In genomic region chr15:103547983-103548382, GRCm38 (mm10) we compare ENCODE assay signal across 22 mouse cellular contexts. TPM values are rescaled to one million over a fixed set of nuclear protein-coding genes. Genes with fewer than 3 reads are reported as not detected.
DNase-seq lines count a peak whose midpoint lies in the region; ATAC-seq and TF ChIP-seq lines count a peak whose summit lies in the region.
"Had no signal": no experiment of that assay in that cellular context is flagged by ENCODE, and none has a peak within 500 bp of the region (broad histone marks: within the 10 kb centered on the region; RNA-seq: fewer than 3 reads in every experiment).

No protein-coding gene starts in this region.

- H3K4me3 ChIP-seq in hindbrain, postnatal 0 days (ENCODE audit: low read length), result no peak overlapping the region
- H3K4me3 ChIP-seq in hindbrain, embryonic 12.5 days, result no peak overlapping the region
- H3K4me3 ChIP-seq in lung, embryonic 14.5 days (ENCODE audit: low read depth, low read length), result no peak overlapping the region
- H3K4me3 ChIP-seq in CH12.LX (replicated peaks in 1 of 3; ENCODE audit: low read depth in 2 of 3, low read length in 2 of 3, poor library complexity in 1 of 3), result no peak overlapping the region
- H3K4me3 ChIP-seq: heart, embryonic 13.5 days; midbrain, embryonic 13.5 days had no signal

- POLR2A ChIA-PET in Patski (lab: Charles Lee), result no interaction called here

- TF ChIP-seq CTCF in hindbrain, postnatal 0 days (IDR thresholded peaks at IDR 0.05; ENCODE audit: low read depth), result peak; percentile 32
- TF ChIP-seq CTCF in lung, embryonic 14.5 days (IDR thresholded peaks at IDR 0.05; ENCODE audit: low read depth), result peak; percentile 23; the same call in 1 of the 2 replicates
- TF ChIP-seq CTCF in CH12.LX (conservative IDR thresholded peaks at IDR 0.05 in 1 of 2, IDR thresholded peaks at IDR 0.05 in 1 of 2; ENCODE audit: low read depth in 2 of 2, low read length in 2 of 2) (peak in 1 of 2 experiments; percentile 55; a peak in 3 of 4 replicates), Patski (IDR thresholded peaks at IDR 0.05) (peak; percentile 59)

- TF ChIP-seq EP300 in CH12.LX (IDR thresholded peaks at IDR 0.05; ENCODE audit: low read length), result no peak

- CTCF ChIA-PET in Patski (lab: Charles Lee), result interaction anchor here (1.8 kb wide), 1 partner anchor 63 kb away, joined by 5 read pairs; no protein-coding TSS in a partner anchor

- 89% methylated on average over 3 of the region's 3 CpGs for WGBS in hindbrain, postnatal 0 days
- WGBS in hindbrain, embryonic 12.5 days, result 90% methylated on average over 3 of the region's 3 CpGs
- 71% methylated on average over 3 of the region's 3 CpGs for WGBS in lung, embryonic 14.5 days

- H3K4me2 ChIP-seq in hindbrain, postnatal 0 days (ENCODE audit: low read depth, low read length), result no peak overlapping the region
- no peak overlapping the region for H3K4me2 ChIP-seq in hindbrain, embryonic 12.5 days (replicated peaks)
- H3K4me2 ChIP-seq in lung, embryonic 14.5 days, result no peak overlapping the region
- no peak overlapping the region for H3K4me2 ChIP-seq in CH12.LX (ENCODE audit: insufficient read depth, low read depth, poor library complexity, severe bottlenecking)
- H3K4me2 ChIP-seq: heart, embryonic 13.5 days; midbrain, embryonic 13.5 days had no signal

- in situ Hi-C loops in CH12.LX (cut with MboI; ENCODE audit: low pct_ligation_motif_present, low pct_unique_long_range_greater_than_20kb, low sequenced_read_pairs), result no loop called here
- in situ Hi-C loops in Patski (cut with MboI; ENCODE audit: low pct_unique_long_range_greater_than_20kb), result no loop called here

- no peaks in the 10 kb centered on the region for H3K9me3 ChIP-seq in hindbrain, postnatal 0 days (ENCODE audit: low read length)
- no peaks in the 10 kb centered on the region for H3K9me3 ChIP-seq in hindbrain, embryonic 12.5 days (replicated peaks)
- no peaks in the 10 kb centered on the region for H3K9me3 ChIP-seq in lung, embryonic 14.5 days (ENCODE audit: low read depth, low read length)
- H3K9me3 ChIP-seq in CH12.LX (replicated peaks; ENCODE audit: low read length), result no peaks in the 10 kb centered on the region
- H3K9me3 ChIP-seq: heart, embryonic 13.5 days; midbrain, embryonic 13.5 days had no signal

- no peak for ATAC-seq in hindbrain, postnatal 0 days
- no peak for ATAC-seq in hindbrain, embryonic 12.5 days (ENCODE audit: low FRiP score)
- ATAC-seq in lung, embryonic 14.5 days (ENCODE audit: insufficient read depth), result no peak
- no peak for ATAC-seq in Patski
- ATAC-seq: midbrain, embryonic 13.5 days had no signal

- no peak for DNase-seq in hindbrain, postnatal 0 days (ENCODE audit: low spot score)
- DNase-seq in lung, embryonic 14.5 days, result no peak
- DNase-seq in lung, postnatal 4 days, result no peak
- DNase-seq in CH12.LX (ENCODE audit: extremely low read depth) (no peak), Patski (ENCODE audit: low read depth, low spot score) (no peak)
- DNase-seq in cerebellum, postnatal 4 days (ENCODE audit: low spot score in 2 of 2), result no peak
- DNase-seq in cerebellum, postnatal 36 days, result no peak
- DNase-seq: adrenal gland, postnatal 25 days; cerebellum, adult 9-10 months; gastrocnemius, postnatal 36 days; thymus, adult 2 months had no signal

- no peaks in the 10 kb centered on the region for H3K36me3 ChIP-seq in hindbrain, postnatal 0 days (ENCODE audit: insufficient read depth, low read length)
- H3K36me3 ChIP-seq in hindbrain, embryonic 12.5 days, result no peaks in the 10 kb centered on the region
- no peaks in the 10 kb centered on the region for H3K36me3 ChIP-seq in lung, embryonic 14.5 days (ENCODE audit: insufficient read depth)
- H3K36me3 ChIP-seq in CH12.LX (replicated peaks in 1 of 2; ENCODE audit: control insufficient read depth in 1 of 2, insufficient read depth in 1 of 2, low read length in 1 of 2), result no peaks in the 10 kb centered on the region
- H3K36me3 ChIP-seq: heart, embryonic 13.5 days; midbrain, embryonic 13.5 days had no signal

- no peaks in the 10 kb centered on the region for H3K4me1 ChIP-seq in hindbrain, postnatal 0 days (ENCODE audit: insufficient read depth, low read length)
- H3K4me1 ChIP-seq in hindbrain, embryonic 12.5 days, result no peaks in the 10 kb centered on the region
- H3K4me1 ChIP-seq in lung, embryonic 14.5 days (ENCODE audit: insufficient read depth), result no peaks in the 10 kb centered on the region
- H3K4me1 ChIP-seq in CH12.LX (ENCODE audit: control insufficient read depth in 1 of 2, insufficient read depth in 2 of 2), result peaks cover 0 to 22% of the 10 kb centered on the region in 2 experiments; a peak in 2 of 4 replicates
- H3K4me1 ChIP-seq: heart, embryonic 13.5 days; midbrain, embryonic 13.5 days had no signal

- H3K27me3 ChIP-seq in hindbrain, postnatal 0 days (ENCODE audit: insufficient read depth, low read length), result no peaks in the 10 kb centered on the region
- H3K27me3 ChIP-seq in hindbrain, embryonic 12.5 days, result no peaks in the 10 kb centered on the region
- H3K27me3 ChIP-seq in lung, embryonic 14.5 days (ENCODE audit: insufficient read depth, low read length), result no peaks in the 10 kb centered on the region
- H3K27me3 ChIP-seq in CH12.LX (replicated peaks) (no peaks in the 10 kb centered on the region), Patski (peaks cover 8% of the 10 kb centered on the region)
- H3K27me3 ChIP-seq: midbrain, embryonic 13.5 days had no signal

- H3K9ac ChIP-seq in hindbrain, postnatal 0 days (replicated peaks; ENCODE audit: low read length), result no peak overlapping the region
- no peak overlapping the region for H3K9ac ChIP-seq in hindbrain, embryonic 12.5 days
- no peak overlapping the region for H3K9ac ChIP-seq in lung, embryonic 14.5 days
- no peak overlapping the region for H3K9ac ChIP-seq in CH12.LX (ENCODE audit: insufficient read depth, low read depth)
- H3K9ac ChIP-seq: heart, embryonic 13.5 days; midbrain, embryonic 13.5 days had no signal

- TF ChIP-seq POLR2A in CH12.LX (IDR thresholded peaks at IDR 0.05; ENCODE audit: low read depth, low read length), result no peak

- no peaks in the 10 kb centered on the region for H3K79me2 ChIP-seq in CH12.LX (replicated peaks; ENCODE audit: control insufficient read depth, extremely low read depth, insufficient read depth, poor library complexity, severe bottlenecking)

- peak; percentile 18 for TF ChIP-seq RAD21 in CH12.LX (IDR thresholded peaks at IDR 0.05; ENCODE audit: low read depth, low read length)

- H3K27ac ChIP-seq in hindbrain, postnatal 0 days, result no peak overlapping the region
- H3K27ac ChIP-seq in hindbrain, embryonic 12.5 days, result no peak overlapping the region
- no peak overlapping the region for H3K27ac ChIP-seq in lung, embryonic 14.5 days (ENCODE audit: low read depth)
- H3K27ac ChIP-seq in CH12.LX (ENCODE audit: insufficient read depth, low read depth), result no peak overlapping the region
- H3K27ac ChIP-seq: heart, embryonic 13.5 days; macrophage; midbrain, embryonic 13.5 days had no signal

- dilution Hi-C loops in CH12.LX (cut with MboI; ENCODE audit: extremely low pct_ligation_motif_present, extremely low pct_unique_long_range_greater_than_20kb, low sequenced_read_pairs), result no loop called here

TF ChIP-seq in CH12.LX, 34 proteins besides CTCF, POLR2A, EP300 and RAD21:
- no peak for TF ChIP-seq NELFE (IDR thresholded peaks at IDR 0.05; ENCODE audit: low read depth, low read length)
- TF ChIP-seq MAX (IDR thresholded peaks at IDR 0.05; ENCODE audit: low read length), result no peak
- TF ChIP-seq ZKSCAN1 (IDR thresholded peaks at IDR 0.05; ENCODE audit: borderline replicate concordance, low read depth, low read length), result no peak
- TF ChIP-seq SMC3 (IDR thresholded peaks at IDR 0.05; ENCODE audit: low read depth, low read length), result peak; percentile 16; the same call in 1 of the 2 replicates

RNA-seq across cellular contexts. Expression of gene Ppp1r1a, which starts 10.2 kb away (rescaled TPM):
- 111 and 122 TPM in 2 replicates for total RNA-seq in hindbrain, postnatal 0 days (2014; rRNA removed)
- polyA plus RNA-seq in hindbrain, postnatal 0 days (2015; fragmentation: Nextera tagmentation; extraction: Ambion mirVana), result 196 and 197 TPM in 2 replicates
- 55.2 and 56.1 TPM in 2 replicates for polyA plus RNA-seq in hindbrain, embryonic 12.5 days (2016; fragmentation: Nextera tagmentation; extraction: Ambion mirVana)
- polyA plus RNA-seq in lung, embryonic 14.5 days (2014; fragmentation: Nextera tagmentation; extraction: Ambion mirVana), result 6.3 and 6.9 TPM in 2 replicates
- total RNA-seq in CH12.LX (2012; rRNA removed) (0.21 TPM in 1 of 2 replicates, not detected in the other), CH12.LX (2014; rRNA removed) (not detected in 2 replicates)
- polyA plus RNA-seq in CH12.LX (2012; ENCODE audit: insufficient read length, low read depth) (0.59 and 1.1 TPM in 2 replicates), Patski (2021) (9.4 TPM)
- total RNA-seq: hematopoietic stem cell, adult 5-6 weeks had no signal

RNA-seq across cellular contexts. Expression of gene Glycam1, which starts 16.9 kb away (rescaled TPM):
- not detected in 2 replicates for total RNA-seq in hindbrain, postnatal 0 days (2014; rRNA removed)
- polyA plus RNA-seq in hindbrain, postnatal 0 days (2015; fragmentation: Nextera tagmentation; extraction: Ambion mirVana), result not detected in 2 replicates
- polyA plus RNA-seq in hindbrain, embryonic 12.5 days (2016; fragmentation: Nextera tagmentation; extraction: Ambion mirVana), result not detected in 2 replicates
- not detected in 2 replicates for polyA plus RNA-seq in lung, embryonic 14.5 days (2014; fragmentation: Nextera tagmentation; extraction: Ambion mirVana)
- not detected in 2 replicates for total RNA-seq in CH12.LX (2012; rRNA removed)
- not detected in 2 replicates for total RNA-seq in CH12.LX (2014; rRNA removed)
- not detected in 2 replicates for polyA plus RNA-seq in CH12.LX (2012; ENCODE audit: insufficient read length, low read depth)
- polyA plus RNA-seq in Patski (2021), result not detected
- total RNA-seq: adrenal gland, postnatal 25 days; gastrocnemius, postnatal 36 days; hematopoietic stem cell, adult 5-6 weeks; left cerebral cortex, adult 8-10 months had no signal
- polyA plus RNA-seq: embryonic facial prominence, embryonic 14.5 days; heart, embryonic 13.5 days; kidney, embryonic 14.5 days; limb, embryonic 14.5 days; liver, embryonic 16.5 days; macrophage; midbrain, embryonic 13.5 days; stomach, embryonic 14.5 days; thymus, adult 2 months had no signal

RNA-seq across cellular contexts. Expression of gene Pde1b, which starts 45.1 kb away (rescaled TPM):
- 116 and 127 TPM in 2 replicates for total RNA-seq in hindbrain, postnatal 0 days (2014; rRNA removed)
- polyA plus RNA-seq in hindbrain, postnatal 0 days (2015; fragmentation: Nextera tagmentation; extraction: Ambion mirVana), result 67.2 and 67.6 TPM in 2 replicates
- polyA plus RNA-seq in hindbrain, embryonic 12.5 days (2016; fragmentation: Nextera tagmentation; extraction: Ambion mirVana), result 51.6 and 54.2 TPM in 2 replicates
- 1.8 and 2.5 TPM in 2 replicates for polyA plus RNA-seq in lung, embryonic 14.5 days (2014; fragmentation: Nextera tagmentation; extraction: Ambion mirVana)
- total RNA-seq in CH12.LX (2012; rRNA removed) (15.0 and 16.3 TPM in 2 replicates), CH12.LX (2014; rRNA removed) (14.2 and 19.2 TPM in 2 replicates)
- polyA plus RNA-seq in CH12.LX (2012; ENCODE audit: insufficient read length, low read depth) (31.9 and 36.7 TPM in 2 replicates), Patski (2021) (1.4 TPM)
